Mouse (Mus musculus): Measurements from ENCODE around the gene Hs6st3.

The Hs6st3 gene

DNA sequence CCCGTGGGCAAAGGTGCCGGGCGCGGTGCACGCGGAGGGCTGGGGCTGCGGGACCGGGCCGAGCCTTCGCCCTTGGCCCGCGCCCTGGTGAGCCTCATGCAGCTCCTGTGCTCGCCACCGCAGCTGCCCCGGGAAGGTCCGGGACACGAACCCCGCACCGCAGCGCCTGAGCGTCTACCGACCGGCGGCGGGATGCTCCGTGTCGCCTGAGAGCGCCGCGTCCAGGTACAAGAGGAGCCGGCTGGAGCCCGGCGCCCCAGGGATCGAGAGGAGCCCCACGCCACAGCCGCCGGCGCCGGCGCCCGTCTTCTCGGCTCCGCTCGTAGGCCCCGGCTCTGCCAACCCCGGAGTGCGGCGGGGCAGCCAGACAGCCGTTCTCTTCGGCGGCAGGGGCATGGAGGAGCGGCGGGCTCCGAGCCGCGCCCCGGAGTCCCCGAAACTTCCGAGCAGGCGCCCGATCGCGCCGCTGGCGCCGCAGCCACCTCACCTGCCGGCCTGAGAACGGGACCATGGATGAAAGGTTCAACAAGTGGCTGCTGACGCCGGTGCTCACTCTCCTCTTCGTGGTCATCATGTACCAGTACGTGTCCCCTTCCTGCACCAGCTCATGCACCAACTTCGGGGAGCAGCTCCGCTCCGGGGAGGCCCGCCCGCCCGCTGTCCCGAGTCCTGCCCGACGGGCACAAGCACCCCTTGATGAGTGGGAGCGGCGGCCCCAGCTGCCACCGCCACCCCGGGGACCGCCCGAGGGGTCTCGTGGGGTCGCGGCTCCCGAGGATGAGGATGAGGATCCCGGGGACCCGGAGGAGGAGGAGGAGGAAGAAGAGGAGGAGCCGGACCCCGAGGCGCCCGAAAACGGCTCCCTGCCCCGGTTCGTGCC lies at the start of gene Hs6st3:
TSS of gene Hs6st3 (plus strand) at position 436 of the 880 bp plus-strand sequence.
- DNase-seq (ENCODE audit: low spot score) = peak; percentile 17

DNA sequence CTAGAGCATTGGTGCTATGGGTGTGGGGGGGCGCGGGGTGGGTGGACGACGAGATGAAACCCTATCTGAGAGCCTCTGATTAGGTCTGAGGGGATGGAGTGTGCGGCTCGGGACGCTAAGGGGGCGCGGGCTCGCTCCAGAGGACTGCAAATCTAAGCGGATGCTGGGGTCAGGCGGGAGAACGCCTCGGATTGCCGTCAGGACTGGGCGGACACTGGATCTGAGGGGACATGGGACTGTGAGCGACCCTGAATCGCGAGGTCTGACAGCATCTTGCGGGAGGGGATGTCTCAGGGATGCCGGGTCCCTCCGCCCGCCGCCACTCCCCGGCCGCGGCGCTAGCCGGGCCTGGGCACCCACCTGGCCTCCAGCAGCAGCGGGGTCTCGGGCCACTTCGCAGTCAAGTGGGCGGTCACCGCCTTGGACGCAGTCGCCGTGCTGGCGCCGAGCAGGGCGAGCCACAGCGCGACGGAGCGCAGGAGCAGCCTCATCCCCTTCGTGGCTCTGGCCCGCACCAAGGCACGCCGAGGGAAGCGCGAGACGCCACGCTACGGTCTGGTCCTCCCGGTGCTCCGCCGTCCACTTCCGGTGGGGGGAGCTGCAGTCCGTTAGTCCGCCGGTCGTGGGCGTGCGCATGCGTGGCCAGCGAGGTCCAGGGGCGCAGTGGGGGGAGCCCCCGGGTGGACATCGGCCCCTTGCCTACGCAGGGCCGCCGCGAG lies 39.1 kb upstream of the Hs6st3 start, which contains the start of gene Uggt2:
TSS of gene Uggt2 (minus strand) at position 580 of the 719 bp plus-strand sequence.
- DNase-seq (ENCODE audit: low spot score) = peak; percentile 86

DNA sequence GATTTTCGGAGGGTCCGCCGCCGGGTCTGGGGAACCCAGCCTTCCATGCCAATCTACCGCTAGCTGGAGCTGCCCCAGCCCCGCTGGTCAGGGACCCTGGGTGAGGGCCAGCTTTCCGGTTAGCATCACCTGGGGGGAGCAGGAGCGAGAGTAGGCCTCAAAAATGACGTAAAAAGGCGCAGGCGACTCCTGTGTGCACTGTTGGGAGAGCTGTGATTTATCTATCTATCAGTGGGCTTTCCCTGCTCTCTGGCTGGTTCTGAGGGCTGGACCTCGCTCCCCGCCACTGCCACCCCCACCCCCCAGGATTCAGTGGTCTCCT lies 38.6 kb upstream of the Hs6st3 start:
- DNase-seq (ENCODE audit: low spot score) = no peak

DNA sequence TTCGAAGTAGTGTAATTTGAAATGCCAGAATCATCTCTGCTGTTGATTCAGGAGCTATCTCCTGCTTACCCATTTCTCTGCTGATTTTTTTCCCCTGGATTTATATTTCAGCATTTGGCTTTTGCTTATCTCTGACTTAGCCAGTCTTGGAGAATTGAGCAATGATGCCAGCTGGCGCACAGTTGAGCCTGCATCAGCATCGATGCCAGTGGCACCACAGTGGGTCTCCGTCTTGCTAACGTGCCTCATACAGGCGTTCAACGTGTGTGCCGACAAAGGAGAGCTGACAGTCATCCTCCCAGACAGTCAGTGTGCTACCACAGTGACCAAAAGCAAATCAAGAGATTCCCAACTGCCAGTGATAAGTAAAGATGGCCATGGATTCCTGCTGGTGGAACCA lies 30.6 kb upstream of the Hs6st3 start:
- DNase-seq (ENCODE audit: low spot score) = no peak

DNA sequence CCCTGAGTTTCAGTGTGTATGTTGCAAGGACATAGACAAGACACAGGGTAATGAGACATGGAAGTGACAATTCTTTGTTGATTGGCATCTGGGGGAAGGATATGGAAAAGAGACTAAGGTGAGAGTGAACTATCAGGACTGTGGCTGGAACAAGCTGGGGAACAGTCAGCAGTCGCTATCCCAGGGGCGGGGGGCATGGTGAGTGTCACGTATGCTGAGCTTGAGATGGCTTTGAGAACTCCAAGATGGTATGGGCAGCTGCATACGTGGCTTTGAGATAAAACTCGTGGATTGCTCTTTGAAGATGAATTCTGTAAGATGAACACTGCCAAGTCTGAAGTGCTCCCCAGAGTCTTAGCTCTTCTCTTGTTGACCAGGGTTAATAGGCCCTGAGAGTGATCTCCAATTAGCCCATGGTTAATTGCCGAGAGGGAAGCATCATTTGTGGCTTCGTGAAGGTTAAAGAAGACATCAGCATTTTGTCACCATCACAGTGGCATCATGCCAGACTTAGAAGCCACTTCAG lies 29.3 kb upstream of the Hs6st3 start:
- no peak for DNase-seq (ENCODE audit: low spot score)

DNA sequence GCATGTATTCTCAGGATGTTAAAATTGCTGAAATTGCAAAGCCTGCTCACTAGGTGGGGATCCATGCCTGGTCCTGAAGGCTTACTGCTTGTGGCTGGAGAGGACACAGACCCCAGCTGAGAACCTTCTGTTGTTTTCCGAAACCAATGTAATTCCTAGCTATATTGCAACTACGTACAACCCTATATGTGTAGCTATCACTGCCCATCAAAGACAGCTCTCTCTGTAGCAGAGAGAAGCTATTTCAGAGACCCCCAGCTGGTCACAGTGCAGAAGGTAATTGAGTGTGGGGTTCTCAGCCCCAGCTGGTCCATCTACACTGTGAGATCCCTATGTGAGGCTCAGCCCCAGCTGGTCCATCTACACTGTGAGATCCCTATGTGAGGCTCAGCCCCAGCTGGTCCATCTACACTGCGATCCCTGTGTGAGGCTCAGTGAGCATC lies 28.3 kb upstream of the Hs6st3 start:
- no peak for DNase-seq (ENCODE audit: low spot score)

DNA sequence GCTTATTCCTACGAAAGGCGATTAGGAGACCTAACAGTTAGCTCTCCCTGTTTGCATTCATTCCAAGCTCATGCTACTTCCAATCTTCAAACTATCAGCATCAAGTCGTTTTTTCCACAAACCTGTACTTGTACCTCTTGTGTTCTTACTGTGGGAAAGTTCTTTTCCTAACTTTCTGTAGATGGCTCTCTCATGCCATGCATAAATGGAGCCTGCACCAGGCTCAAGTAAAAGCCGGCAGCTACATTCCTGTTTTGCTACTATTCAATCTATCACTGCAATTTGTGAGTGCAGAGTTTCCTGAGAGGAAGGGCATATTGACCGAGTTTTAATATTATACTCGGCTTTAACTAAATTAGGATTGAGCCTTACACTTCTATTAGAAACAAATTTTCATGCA lies 25.6 kb upstream of the Hs6st3 start:
- DNase-seq (ENCODE audit: low spot score) = no peak

DNA sequence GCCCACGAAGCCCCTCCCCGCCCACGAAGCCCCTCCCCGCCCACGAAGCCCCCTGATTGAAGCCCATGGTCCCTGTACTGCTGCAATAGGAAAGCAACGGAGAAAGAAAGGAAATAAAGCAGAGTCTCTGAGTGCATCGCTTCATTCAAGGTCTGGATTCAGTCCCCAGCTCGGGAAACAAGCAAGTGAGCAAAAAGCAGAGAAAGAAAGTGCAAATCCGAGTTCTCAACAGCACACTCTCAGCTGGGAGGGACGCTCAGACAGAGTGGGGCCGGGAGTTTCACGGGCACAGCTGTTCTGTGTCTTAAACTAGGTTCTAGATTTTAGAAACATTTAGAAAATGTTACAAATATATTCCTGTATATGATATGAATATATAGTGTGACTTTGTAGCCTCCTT lies 14.6 kb upstream of the Hs6st3 start:
- DNase-seq (ENCODE audit: low spot score) = no peak

DNA sequence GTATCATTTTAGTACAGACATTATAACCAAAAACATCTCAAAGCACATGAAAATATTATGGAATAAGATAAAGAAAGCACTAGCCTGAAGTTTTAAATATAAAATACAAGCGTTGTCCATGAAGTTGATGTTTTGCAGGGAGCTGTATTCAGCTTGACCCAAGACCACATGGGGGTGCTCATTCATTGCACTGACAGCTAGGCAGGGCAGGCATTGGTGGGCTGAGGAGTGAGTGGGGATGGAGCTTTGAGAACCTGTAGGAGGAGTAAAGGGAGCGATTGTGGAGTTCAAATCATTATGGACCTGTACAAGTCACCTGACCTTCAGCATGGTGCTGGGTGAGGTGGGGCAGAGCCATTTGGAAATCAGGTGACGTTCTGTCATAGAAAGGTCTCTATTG lies 14.1 kb upstream of the Hs6st3 start:
- no peak for DNase-seq (ENCODE audit: low spot score)

DNA sequence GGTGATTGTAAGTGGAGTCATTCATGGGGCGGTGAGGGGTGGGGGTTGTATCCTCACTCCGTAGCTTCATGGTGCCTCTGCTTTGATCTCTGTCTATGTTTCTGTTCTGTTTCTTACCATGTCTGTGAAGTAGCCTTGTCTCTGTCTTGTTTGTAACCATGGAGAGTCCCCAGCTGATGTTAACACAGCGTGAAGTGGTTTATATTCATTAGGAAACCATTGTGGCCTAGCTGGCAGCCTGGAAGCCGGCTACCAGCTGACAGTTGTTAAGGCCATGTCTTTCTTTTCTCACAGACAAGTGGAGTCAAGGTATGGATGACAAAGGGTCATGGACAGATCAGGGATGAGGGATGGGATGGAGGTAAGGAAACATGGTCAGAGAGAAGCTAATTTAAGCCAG lies 12.3 kb upstream of the Hs6st3 start:
- no peak for DNase-seq (ENCODE audit: low spot score)

DNA sequence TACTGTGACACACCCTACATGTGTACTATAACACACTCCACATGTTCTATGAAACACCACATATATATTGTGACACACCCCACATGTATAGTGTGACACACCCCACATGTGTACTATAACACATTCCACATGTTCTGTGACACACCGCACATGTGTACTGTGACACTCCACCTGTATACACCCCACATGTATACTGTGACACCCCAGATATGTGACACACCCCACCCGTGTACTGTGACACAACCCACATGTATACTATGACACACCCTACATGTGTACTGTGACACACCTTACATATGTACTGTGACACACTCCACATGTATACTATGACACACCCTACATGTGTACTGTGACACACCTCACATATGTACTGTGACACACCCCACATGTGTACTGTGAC lies 10.8 kb upstream of the Hs6st3 start:
- DNase-seq (ENCODE audit: low spot score) = no peak

DNA sequence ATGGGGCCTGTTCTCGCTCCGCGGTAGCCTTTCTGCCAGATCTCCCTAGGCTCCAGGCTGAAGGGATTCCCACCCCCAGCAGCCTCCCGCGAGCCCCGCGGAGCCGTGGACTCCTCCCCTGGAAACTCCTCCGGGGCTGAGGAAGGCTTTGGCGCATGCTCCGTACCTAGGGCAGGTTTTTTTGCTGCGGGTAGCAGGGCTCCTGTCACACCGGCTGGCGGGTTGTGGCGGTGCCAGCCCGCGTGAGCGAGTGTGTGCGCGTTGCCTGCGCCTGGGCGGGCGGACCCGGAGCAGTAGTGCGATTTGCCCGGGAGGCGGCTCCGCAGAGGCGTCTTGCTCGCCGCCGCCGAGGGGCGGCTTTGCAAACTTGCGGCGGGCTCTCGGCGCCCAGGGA lies 632 bp upstream of the Hs6st3 start:
- DNase-seq (ENCODE audit: low spot score) = peak; percentile 53

DNA sequence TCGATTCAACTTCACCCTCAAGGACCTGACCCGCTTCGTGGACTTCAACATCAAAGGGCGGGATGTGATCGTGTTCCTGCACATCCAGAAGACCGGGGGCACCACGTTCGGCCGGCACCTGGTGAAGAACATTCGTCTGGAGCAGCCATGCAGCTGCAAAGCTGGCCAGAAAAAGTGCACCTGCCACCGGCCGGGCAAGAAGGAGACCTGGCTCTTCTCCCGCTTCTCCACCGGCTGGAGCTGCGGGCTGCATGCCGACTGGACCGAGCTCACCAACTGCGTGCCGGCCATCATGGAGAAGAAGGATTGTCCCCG lies 602 bp downstream of the Hs6st3 start:
- DNase-seq (ENCODE audit: low spot score) = peak; percentile 5

DNA sequence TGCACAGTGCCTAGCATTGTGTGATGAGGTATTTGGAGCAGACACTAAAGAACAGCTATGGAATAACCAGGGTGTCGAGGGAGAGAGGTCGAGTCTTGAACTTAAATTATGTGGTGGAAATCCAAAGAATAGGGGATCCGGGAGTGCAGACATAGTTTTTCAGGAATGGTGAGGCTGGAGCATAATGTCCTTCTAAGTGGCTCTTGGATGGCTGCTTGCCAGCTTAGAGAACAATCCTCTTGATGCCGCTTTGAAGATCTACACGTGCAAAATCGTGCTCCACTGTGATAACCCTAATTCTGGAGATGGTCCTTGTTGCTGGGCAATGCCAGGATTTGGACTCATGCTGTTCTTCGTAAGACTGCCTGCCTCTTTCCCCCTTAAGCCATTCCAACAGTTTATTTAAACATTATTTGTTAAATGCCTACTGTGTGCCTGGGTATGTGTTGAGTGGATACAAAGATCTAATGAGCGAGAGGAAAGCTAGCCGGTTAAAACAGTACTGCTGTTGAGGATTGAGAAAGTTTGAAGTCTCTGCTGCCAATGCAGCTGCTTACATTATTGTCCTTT lies 1.3 kb downstream of the Hs6st3 start:
- DNase-seq (ENCODE audit: low spot score) = no peak

DNA sequence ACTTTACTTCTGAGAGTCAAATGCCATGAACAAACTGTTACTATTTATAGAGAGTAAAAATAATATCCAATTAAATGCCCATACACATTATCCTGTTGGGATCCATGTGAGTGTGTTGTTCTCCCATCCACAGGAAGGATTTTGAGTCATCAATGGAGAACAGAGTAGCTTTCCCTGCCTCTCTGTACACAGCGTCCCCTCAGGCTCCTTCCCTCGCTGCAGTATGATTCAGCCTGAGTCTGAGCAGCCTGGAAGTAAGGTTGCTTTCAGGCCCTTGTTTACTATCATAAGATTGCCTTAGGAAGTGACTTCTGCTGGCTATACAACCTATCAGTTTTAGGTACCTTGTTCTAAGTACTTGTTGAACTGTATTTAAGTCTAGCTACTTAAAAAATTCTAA lies 14.9 kb downstream of the Hs6st3 start:
- DNase-seq (ENCODE audit: low spot score) = no peak

DNA sequence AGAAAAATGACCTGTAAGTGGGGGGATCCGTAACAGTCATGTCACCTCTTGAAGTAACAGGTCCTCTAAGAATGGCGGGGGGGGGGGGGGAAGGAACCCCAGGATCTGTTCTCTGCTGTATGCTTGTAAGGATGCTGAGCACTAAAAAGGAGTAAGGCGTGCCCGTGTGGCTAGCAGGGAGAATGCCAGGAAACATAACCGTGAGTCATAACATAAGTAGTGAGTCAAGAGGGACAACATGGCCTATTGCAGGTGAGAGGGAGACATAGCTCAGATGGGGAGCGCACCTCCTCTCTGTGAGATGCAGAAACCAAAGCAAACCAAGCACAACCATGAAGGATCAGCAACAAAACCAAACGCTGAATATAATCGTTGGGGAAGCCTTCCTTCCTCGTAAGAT lies 55.8 kb downstream of the Hs6st3 start:
- DNase-seq (ENCODE audit: low spot score) = no peak

DNA sequence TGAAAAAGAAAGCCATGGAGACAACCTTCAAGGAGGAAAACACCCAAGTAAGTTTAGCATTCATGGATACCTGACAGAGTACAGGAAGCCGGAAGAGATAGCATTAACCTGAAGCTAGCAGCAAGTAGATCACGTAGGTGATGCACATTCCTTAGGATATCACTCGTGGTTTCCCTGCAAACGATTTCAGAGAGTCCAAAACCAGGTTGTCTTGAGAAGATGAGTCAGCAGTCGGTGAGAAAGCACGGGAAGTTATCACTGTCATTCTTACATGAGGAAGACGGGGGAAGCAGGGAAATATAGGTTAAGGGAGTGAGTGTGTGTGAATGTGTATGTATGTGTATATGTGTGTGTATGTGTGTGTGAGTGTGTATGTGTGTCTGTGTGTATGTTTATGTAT lies 65.4 kb downstream of the Hs6st3 start:
- DNase-seq (ENCODE audit: low spot score) = no peak

DNA sequence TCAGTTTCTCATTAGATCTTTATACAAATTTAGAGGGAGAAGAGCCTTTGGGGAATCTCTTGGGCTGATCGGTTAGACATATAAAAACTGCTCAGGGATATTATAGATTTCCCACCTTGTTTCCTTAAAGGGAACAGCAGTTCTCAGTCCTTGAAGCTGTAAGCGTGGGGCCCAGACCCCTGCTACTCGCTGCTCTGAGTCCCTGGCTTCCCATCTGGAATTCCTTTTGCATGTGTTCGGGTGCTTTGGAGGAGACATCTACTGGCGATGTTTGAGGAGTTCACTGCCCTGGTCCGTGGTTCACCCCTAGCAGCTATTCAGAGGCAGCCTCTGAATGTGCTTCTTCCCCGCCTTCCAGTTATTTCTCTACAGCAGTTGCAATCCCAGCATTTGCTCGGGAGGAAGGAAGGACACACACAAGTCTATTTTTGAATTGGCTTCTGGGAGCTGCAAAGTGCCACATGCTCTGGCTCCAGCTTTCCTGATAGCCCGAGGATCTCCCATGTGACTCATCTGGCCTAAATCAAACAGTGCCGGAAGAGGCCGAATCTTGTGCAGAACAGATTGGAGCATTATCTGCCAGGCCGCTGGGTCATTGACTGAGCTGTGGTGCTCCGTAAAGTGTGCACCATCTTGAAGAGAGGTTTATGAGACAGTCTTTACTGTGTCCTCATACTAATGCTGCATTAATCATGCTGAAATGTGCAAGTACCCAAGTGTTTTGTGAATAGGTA lies 77.6 kb downstream of the Hs6st3 start:
- DNase-seq (ENCODE audit: low spot score) = no peak

DNA sequence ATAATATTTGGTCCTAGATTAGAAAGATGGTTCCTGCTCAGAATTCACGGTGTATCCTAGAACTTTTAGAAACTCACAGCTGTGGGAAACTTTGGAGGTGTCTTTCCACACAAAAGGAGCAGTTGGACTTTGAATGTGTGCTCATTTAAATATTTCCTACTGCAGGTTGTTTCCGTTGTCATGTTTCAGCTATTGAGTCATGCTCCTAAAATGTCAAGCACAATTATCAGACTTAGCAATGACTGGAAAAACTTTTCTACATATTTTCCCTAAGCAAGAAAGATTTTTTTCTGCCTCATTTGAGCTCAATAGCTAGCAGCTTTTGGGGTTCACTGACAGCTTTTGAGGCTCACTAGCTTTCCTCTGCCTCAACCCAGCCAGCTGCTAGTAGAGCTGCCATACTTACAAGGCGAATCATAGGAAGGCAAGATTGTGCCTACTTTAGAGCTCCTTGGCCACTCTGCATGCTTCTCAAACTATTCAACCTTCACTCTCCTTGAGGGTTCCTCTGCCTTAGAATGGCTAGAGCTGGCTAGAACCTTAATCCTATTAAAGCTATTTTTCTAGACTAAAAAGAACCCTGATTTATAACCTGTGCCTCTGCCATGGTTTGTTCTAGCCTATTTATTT lies 89.7 kb downstream of the Hs6st3 start:
- no peak for DNase-seq (ENCODE audit: low spot score)

DNA sequence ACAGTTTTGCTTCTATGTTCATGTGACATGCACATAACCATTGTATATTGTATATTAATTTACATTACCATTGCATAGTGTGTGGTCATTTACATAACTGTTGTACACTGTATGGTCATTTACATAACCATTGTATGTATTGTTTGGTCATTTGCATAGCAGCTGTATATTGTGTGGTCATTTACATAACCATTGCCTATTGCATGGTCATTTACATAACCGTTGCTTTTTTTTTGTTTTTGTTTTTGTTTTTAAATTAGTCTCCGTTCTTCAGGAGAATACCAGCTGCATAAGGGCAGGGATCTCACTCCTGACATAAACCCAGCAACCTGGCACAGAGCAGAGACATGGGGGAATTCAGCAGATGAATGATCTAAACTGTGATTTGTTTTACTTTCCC lies 95.5 kb downstream of the Hs6st3 start:
- DNase-seq (ENCODE audit: low spot score) = no peak

DNA sequence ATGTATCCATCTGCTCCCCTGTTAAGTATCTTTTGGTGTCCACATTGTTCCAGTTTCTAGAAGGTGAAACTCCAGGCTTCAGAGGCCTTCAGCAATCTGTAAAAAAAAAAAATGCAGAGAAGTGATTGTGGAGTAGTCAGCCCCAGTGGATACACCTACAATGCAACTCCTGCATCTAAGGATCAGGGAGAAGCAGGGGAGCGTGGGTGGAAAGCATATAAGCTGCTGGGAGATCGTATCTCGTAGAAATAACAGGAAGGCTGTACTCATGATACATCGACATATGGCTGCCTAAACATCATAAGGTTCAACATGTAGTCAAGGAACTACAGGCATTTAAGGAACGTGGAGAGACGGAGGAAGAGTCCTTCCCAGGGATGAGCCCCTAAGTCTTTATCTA lies 109.0 kb downstream of the Hs6st3 start:
- DNase-seq (ENCODE audit: low spot score) = no peak

Data from ovary, postnatal 36 days (tissue).